Mouse (Mus musculus): Measurements from ENCODE around the gene Clec16a. TPM values are rescaled to one million over a fixed set of nuclear protein-coding genes. Genes with fewer than 3 reads are reported as not detected.

Gene Clec16a
- polyA plus RNA-seq, 1 experiment from 2014 or later = 51.6 TPM

DNA sequence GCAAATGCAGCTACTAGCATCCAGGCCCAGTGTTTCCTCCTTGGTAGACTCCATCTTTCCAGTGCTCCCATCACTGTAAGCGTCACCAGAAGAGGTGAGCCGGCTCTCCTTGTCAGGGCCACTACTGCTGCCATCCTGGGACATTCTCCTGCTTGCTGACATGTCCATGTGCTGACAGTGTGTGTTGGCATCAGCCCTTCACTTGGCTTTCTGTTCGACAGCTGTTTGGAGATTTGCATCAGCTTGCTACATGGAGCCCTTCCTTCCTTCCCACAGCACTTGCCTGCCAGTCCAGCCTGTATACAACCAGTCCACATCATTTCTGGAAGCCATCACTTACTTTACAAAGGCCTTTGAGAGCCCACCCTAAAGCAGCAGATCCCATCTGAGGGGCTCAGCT lies 193.7 kb downstream of the Clec16a start:
- 87% methylated on average over 3 of the region's 3 CpGs for WGBS
- H3K4me3 ChIP-seq = no peak overlapping the region
- no peaks in the 10 kb centered on the region; the same call in 1 of the 2 replicates for H3K4me1 ChIP-seq
- H3K36me3 ChIP-seq = no peaks in the 10 kb centered on the region
- no peak overlapping the region for H3K27ac ChIP-seq (replicated peaks)
- H3K4me2 ChIP-seq (replicated peaks) = no peak overlapping the region
- H3K9ac ChIP-seq (replicated peaks) = no peak overlapping the region
- no peaks in the 10 kb centered on the region for H3K27me3 ChIP-seq
- ATAC-seq (ENCODE audit: low FRiP score, low read depth) = no peak
- no peaks in the 10 kb centered on the region for H3K9me3 ChIP-seq

DNA sequence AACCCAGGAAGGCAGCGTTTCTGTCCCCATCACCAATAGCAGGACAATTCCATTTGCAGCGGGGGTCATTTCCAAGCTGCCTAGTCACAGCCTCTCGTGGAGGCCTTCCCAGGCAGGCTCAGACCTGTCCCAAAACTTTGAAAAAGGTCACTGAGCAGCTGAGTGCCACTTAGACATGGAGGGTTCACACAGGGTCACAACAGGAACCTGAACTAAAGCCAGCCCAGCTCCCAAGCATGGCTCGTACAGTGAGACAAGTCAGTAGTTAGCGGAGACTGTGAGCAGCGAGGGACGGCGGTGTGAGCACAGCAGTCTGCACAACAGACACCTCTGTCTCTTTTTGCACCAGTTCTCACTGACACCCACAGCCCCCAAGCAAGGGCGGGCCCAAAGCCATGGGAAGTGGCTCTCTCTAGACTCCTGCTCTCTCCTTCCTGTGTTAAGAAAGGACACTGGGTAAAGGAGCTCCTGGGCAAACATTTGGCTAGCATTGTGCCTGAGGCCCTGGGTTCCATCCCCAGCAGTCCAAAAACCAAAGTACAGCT lies 194.8 kb downstream of the Clec16a start:
- Histone ChIP-seq H3K4me1 (peaks cover 3% of the 10 kb centered on the region; the same call in 1 of the 2 replicates), H3K27ac (replicated peaks) (no peak overlapping the region), H3K4me3 (no peak overlapping the region), H3K36me3 (no peaks in the 10 kb centered on the region), H3K4me2 (replicated peaks) (no peak overlapping the region), H3K9me3 (no peaks in the 10 kb centered on the region), H3K9ac (replicated peaks) (no peak overlapping the region), H3K27me3 (no peaks in the 10 kb centered on the region)
- ATAC-seq (ENCODE audit: low FRiP score, low read depth) = no peak
- 75% methylated on average over 9 of the region's 9 CpGs for WGBS

DNA sequence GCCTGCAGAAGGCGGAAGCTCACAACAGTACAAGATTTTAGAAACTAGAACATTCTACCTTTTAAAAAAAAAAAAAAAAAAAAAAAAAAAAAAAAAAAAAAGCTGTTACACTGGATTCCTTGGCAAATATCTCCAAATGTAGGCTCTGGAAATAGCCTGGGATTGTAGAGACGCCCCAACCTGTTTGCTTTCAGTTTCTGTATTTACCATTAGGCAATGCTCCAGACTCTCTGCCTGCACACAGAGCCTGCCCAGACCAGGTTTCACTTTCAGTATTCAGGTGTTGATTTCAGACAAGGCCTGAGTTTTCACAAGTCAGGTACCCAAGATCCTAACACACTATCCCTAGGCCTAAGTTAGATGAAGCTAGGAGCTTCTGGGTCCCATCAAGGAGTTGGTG lies 195.9 kb downstream of the Clec16a start:
- Histone ChIP-seq H3K4me1 (peaks cover 3% of the 10 kb centered on the region; the same call in 1 of the 2 replicates), H3K27me3 (no peaks in the 10 kb centered on the region), H3K36me3 (no peaks in the 10 kb centered on the region), H3K9ac (replicated peaks) (no peak overlapping the region), H3K4me2 (replicated peaks) (no peak overlapping the region), H3K9me3 (no peaks in the 10 kb centered on the region), H3K4me3 (no peak overlapping the region), H3K27ac (replicated peaks) (no peak overlapping the region)
- 97% methylated on average over 2 of the region's 2 CpGs for WGBS
- ATAC-seq (ENCODE audit: low FRiP score, low read depth) = no peak

DNA sequence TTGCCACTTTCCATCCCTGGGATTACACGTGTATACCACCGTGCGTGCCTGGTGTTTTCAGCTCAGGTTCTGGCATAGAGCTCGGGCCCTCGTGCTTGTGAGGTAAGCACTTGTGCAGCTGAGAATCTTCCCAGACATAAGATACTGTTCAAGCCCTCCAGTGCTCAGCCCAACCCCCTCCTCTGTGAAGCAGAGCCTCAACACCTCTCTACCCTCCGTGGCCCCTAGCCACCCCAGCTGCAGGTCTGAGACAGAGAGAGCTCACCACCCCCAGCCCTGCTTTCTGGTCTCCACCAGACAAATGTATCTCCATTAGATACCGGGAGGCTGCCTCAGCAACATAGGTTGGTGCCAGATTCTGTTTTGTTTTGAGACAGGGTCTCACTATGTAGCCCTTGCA lies 204.1 kb downstream of the Clec16a start:
- 81% methylated on average over 7 of the region's 7 CpGs for WGBS
- ATAC-seq (ENCODE audit: low FRiP score, low read depth) = no peak
- Histone ChIP-seq H3K4me1 (peaks cover under 1% of the 10 kb centered on the region; the same call in 1 of the 2 replicates), H3K27ac (replicated peaks) (no peak overlapping the region), H3K36me3 (no peaks in the 10 kb centered on the region), H3K27me3 (no peaks in the 10 kb centered on the region), H3K4me3 (no peak overlapping the region), H3K4me2 (replicated peaks) (no peak overlapping the region), H3K9me3 (no peaks in the 10 kb centered on the region), H3K9ac (replicated peaks) (no peak overlapping the region)

DNA sequence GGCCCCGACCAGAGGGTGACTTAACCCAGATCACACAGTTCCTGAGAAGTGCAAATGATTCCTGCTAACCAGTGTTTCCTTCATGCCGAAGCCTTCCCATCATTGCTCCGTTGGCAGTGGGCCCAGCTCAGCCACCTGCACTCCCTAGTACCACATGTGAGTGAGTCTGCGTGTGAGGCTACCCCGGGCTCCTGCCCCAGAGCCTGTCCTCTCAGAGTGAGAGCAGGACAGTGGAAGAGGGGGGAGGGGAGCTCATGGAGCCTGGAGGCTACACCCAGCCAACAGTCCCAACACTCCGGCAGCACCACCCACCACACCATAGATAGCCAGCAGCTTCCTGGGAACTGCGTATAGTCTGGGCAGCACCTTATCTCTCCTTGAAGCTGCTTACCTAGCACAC lies 204.7 kb downstream of the Clec16a start:
- Histone ChIP-seq H3K27me3 (no peaks in the 10 kb centered on the region), H3K4me2 (replicated peaks) (no peak overlapping the region), H3K9me3 (no peaks in the 10 kb centered on the region), H3K4me3 (no peak overlapping the region), H3K4me1 (no peaks in the 10 kb centered on the region), H3K36me3 (no peaks in the 10 kb centered on the region), H3K9ac (replicated peaks) (no peak overlapping the region), H3K27ac (replicated peaks) (no peak overlapping the region)
- no peak for ATAC-seq (ENCODE audit: low FRiP score, low read depth)
- WGBS = 76% methylated on average over 7 of the region's 7 CpGs

DNA sequence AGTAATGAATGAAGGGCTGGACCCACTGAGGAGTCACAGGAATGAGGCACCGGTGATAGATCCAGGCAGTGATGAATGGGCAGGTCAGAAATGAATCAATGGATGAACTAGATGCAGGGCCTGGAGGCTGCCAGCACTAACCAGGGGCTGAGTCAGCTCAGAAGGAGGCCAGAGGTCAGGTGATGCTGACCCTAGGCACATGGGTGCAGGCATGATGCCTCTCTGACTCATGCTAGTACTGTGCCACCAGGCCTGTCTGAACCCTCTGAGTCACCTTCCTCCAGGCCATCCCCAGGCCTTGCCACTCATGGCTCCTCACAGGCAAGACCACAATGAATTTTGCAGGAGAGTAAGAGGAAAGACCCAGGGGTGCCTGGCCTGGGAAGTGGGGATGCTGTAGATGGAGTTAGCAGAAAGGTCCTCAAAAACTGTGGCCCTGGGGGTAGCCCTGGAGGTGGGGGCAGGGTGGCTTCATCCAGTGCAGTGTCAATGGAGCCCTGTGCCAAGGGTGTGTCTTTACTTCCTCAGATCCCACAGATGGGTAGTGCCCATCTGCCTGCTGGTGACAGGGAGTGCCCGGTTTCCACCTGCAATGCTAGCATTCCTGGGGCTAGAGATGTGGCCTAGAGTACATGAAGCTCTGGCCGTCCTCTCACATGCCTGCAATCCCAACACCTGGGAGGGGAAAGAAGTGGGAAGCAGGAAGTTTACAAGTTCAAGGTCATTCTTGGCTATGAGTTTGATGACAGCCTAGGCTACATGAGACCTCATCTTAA lies 209.6 kb downstream of the Clec16a start:
- Histone ChIP-seq H3K9ac (replicated peaks) (no peak overlapping the region), H3K4me2 (replicated peaks) (no peak overlapping the region), H3K27ac (replicated peaks) (no peak overlapping the region), H3K9me3 (no peaks in the 10 kb centered on the region), H3K36me3 (no peaks in the 10 kb centered on the region), H3K4me1 (no peaks in the 10 kb centered on the region), H3K27me3 (no peaks in the 10 kb centered on the region), H3K4me3 (no peak overlapping the region)
- WGBS = 90% methylated on average over 3 of the region's 3 CpGs
- no peak for ATAC-seq (ENCODE audit: low FRiP score, low read depth)

DNA sequence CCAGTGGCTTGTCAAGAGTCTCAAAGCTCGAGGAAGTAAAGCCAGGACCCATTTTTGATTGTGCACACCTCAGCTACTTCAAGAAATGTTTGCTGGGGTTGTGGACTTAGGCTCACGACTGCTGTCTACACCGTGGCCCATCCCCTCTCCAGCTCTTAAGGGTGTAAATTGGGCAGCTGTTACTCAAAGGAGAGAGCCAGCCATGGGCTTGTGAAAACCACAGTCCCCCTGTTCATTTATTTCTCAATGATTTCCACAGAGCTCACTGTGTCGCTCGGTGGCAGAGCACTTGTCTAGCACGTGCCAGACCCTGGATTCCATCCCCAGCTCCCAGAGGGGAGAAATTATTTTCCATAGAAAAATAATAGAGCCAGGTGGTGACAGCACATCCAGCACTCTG lies 211.0 kb downstream of the Clec16a start:
- no peak for ATAC-seq (ENCODE audit: low FRiP score, low read depth)
- no peak overlapping the region for H3K4me3 ChIP-seq
- H3K9me3 ChIP-seq = no peaks in the 10 kb centered on the region
- no peak overlapping the region for H3K9ac ChIP-seq (replicated peaks)
- no peak overlapping the region for H3K4me2 ChIP-seq (replicated peaks)
- H3K27ac ChIP-seq (replicated peaks) = no peak overlapping the region
- H3K36me3 ChIP-seq = no peaks in the 10 kb centered on the region
- H3K4me1 ChIP-seq = no peaks in the 10 kb centered on the region
- 86% methylated on average over 5 of the region's 6 CpGs for WGBS
- H3K27me3 ChIP-seq = no peaks in the 10 kb centered on the region

DNA sequence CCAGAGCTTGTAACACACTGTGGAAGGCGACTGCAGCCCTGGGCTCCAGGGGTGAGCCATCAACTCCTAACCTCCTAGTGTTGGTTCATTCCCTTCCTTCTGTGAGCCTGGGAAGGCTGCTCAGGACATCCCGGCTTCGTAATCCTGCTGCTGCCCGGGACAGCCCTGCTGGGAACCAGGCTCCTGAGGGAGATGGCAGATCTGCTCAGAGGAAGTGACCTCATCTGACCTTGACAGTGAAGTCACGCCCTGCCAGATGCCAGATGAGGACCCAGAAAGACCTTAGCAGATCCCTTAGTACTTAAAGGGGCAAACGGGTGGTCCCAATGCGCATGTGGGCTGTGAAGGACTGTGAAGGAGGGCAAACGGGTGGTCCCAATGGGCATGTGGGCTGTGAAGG lies 216.0 kb downstream of the Clec16a start:
- Histone ChIP-seq H3K4me1 (no peaks in the 10 kb centered on the region), H3K36me3 (no peaks in the 10 kb centered on the region), H3K27ac (replicated peaks) (no peak overlapping the region), H3K4me2 (replicated peaks) (no peak overlapping the region), H3K9ac (replicated peaks) (no peak overlapping the region), H3K27me3 (0 out of 2 replicates have a peak, but pooled peaks cover 3% of the 10 kb centered on the region), H3K9me3 (no peaks in the 10 kb centered on the region), H3K4me3 (no peak overlapping the region)
- no peak for ATAC-seq (ENCODE audit: low FRiP score, low read depth)
- WGBS = 69% methylated on average over 8 of the region's 8 CpGs

DNA sequence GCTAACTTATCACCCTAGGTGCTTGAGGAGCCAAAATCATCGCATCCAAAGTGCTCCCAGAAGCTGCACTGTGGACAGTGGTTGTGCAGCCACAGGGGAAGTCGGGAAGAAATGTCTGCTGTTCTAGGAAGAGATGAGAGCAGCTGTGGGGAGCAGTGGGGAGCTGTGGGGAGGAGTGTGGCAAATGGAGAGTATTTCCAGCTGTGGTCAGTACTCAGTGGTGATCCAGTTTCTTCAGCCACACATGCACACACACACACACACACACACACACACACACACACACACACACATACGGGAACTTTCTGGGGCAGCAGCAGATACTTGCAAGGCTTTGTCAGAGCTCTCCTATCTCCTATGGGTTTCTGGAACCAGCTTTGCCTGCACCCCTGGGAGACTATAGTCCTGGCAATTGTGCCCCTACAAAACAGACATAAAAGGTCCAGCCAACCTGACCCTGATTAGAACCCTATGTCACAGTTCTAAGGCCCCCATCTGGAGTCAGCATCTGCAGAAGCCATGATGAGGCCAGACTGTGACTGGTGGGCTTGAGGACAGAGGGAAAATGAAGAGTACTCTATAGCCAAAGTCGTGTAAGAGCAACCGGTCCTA lies 217.5 kb downstream of the Clec16a start:
- H3K4me3 ChIP-seq = no peak overlapping the region
- H3K9ac ChIP-seq (replicated peaks) = no peak overlapping the region
- H3K27me3 ChIP-seq = 0 out of 2 replicates have a peak, but pooled peaks cover 3% of the 10 kb centered on the region
- H3K27ac ChIP-seq (replicated peaks) = no peak overlapping the region
- ATAC-seq (ENCODE audit: low FRiP score, low read depth) = no peak
- no peaks in the 10 kb centered on the region for H3K9me3 ChIP-seq
- H3K4me2 ChIP-seq (replicated peaks) = no peak overlapping the region
- H3K4me1 ChIP-seq = no peaks in the 10 kb centered on the region
- H3K36me3 ChIP-seq = no peaks in the 10 kb centered on the region
- WGBS = 79% methylated on average over 4 of the region's 5 CpGs

DNA sequence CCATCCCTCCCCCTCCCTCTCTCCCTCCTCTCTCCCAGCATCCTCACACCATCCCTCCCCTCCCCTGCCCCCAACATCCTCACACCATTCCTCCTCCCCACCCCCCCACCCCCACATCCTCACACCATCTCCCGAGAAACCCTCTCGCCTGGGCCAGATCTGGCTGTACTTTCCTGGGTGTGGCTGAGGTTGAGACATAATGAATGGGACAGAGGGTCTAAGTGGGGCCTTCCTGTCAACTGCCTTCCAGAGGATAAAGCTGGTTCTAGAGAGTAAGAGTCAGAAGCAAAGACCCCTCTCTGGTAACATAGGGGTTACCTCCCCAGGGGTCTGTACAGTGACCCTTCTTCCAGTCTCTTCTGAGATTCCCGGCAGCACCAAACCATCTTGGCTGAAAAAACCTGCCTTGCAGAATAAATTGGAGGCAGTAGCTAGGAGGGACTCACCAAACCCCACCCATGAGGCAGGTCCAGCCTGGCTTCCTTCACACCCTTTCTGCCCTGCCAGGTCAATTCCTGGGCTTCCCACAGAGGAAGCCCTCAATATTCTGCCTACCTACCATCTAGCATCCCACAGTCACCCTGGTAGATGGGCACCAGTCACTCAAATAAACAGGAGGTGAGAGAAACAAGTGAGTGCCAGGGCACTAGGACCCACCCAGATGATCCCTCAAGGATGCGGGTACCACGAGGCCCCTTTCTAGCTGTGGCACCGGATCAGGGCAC lies 218.6 kb downstream of the Clec16a start:
- no peaks in the 10 kb centered on the region for H3K36me3 ChIP-seq
- no peak overlapping the region for H3K4me2 ChIP-seq (replicated peaks)
- no peaks in the 10 kb centered on the region for H3K4me1 ChIP-seq
- no peak for ATAC-seq (ENCODE audit: low FRiP score, low read depth)
- H3K27me3 ChIP-seq = 0 out of 2 replicates have a peak, but pooled peaks cover 5% of the 10 kb centered on the region
- H3K27ac ChIP-seq (replicated peaks) = no peak overlapping the region
- H3K9ac ChIP-seq (replicated peaks) = no peak overlapping the region
- 57% methylated on average over 6 of the region's 6 CpGs for WGBS
- H3K9me3 ChIP-seq = no peaks in the 10 kb centered on the region
- H3K4me3 ChIP-seq = no peak overlapping the region

DNA sequence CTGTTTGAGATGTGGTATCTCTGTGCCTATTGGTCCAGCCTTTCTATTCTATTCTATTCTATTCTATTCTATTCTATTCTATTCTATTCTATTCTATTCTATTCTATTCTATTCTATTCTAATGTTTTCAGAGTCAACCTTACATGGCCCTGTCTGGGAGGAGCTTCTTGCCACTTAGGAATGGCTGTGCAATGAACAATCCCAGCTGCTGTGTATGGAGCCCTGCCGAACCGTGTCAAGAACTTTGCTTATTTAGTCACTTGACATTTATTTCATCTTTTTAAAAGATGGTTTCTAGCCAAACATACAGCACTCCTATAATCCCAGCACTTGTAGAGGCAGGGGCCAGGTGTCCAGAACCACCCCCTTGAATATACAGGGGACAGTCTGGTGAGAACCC lies 219.2 kb downstream of the Clec16a start:
- Histone ChIP-seq H3K4me1 (no peaks in the 10 kb centered on the region), H3K4me3 (no peak overlapping the region), H3K27me3 (0 out of 2 replicates have a peak, but pooled peaks cover 5% of the 10 kb centered on the region), H3K4me2 (replicated peaks) (no peak overlapping the region), H3K36me3 (no peaks in the 10 kb centered on the region), H3K27ac (replicated peaks) (no peak overlapping the region), H3K9me3 (no peaks in the 10 kb centered on the region), H3K9ac (replicated peaks) (no peak overlapping the region)
- 79% methylated on average over 2 of the region's 2 CpGs for WGBS
- ATAC-seq (ENCODE audit: low FRiP score, low read depth) = no peak

DNA sequence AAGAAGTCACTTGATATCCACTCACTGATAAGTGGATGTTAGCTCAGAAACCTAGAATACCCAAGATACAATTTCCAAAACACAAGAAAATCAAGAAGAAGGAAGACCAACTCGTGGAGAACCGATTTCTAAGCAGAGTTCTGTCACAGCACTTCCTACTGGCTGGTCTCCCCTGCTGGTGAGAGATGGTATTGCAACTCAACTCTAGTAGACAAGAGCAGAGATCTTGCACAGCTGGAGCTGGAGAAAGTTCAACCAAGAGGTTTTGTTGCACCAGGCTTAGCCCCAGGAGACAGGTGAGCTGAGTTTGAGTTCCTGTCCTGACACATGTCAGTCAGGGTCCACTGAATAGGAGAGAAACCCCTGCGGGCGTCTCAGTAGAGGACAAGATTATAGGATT lies 222.0 kb downstream of the Clec16a start:
- Histone ChIP-seq H3K27me3 (0 out of 2 replicates have a peak, but pooled peaks cover 5% of the 10 kb centered on the region), H3K4me2 (replicated peaks) (no peak overlapping the region), H3K27ac (replicated peaks) (no peak overlapping the region), H3K9ac (replicated peaks) (no peak overlapping the region), H3K9me3 (no peaks in the 10 kb centered on the region), H3K36me3 (no peaks in the 10 kb centered on the region), H3K4me1 (no peaks in the 10 kb centered on the region), H3K4me3 (no peak overlapping the region)
- 46% methylated on average over 4 of the region's 4 CpGs for WGBS
- no peak for ATAC-seq (ENCODE audit: low FRiP score, low read depth)

All from midbrain, embryonic 12.5 days (tissue).